Mouse (Mus musculus) heart, embryonic 10.5 days (tissue): ENCODE measurements around the gene Tmod2. TPM values are rescaled to one million over a fixed set of nuclear protein-coding genes. Genes with fewer than 3 reads are reported as not detected.
A peak's percentile ranks its signal among the peaks of the same experiment; 100 is the strongest.

Experiments used
- DNase-seq: peaks from one replicate; pipeline ENCODE4 v3.0.0-alpha.2; 2017; ENCODE audit warnings: low spot score
- H3K27ac ChIP-seq: fragments of 300-500 bp; sonication (generic); 2 replicates; pipeline ENCODE4 v1.5.1; 2016; ENCODE audit warnings: mild to moderate bottlenecking
- H3K27me3 ChIP-seq: fragments of 300-500 bp; sonication (generic); 2 replicates; pipeline ENCODE4 v1.6.1; 2016; ENCODE audit warnings: mild to moderate bottlenecking; ENCODE audit not compliant: poor library complexity, insufficient read depth, severe bottlenecking
- H3K36me3 ChIP-seq: fragments of 300-500 bp; sonication (generic); 2 replicates; pipeline ENCODE4 v1.6.1; 2016; ENCODE audit warnings: mild to moderate bottlenecking, moderate library complexity
- H3K4me1 ChIP-seq: fragments of 300-500 bp; sonication (generic); 2 replicates; pipeline ENCODE4 v1.6.1; 2016; ENCODE audit warnings: mild to moderate bottlenecking
- H3K4me3 ChIP-seq: fragments of 300-500 bp; sonication (generic); 2 replicates; pipeline ENCODE4 v1.5.1; 2016; ENCODE audit warnings: mild to moderate bottlenecking, moderate library complexity
- H3K9me3 ChIP-seq: fragments of 300-500 bp; sonication (generic); 2 replicates; pipeline ENCODE4 v1.6.1; 2016; ENCODE audit warnings: mild to moderate bottlenecking, moderate library complexity
- WGBS: fragments of 180-500 bp; shearing (Covaris S2); methylation state at CpG from one replicate; pipeline ENCODE4 v1.1.7; 2016; 5-methylcytosine and 5-hydroxymethylcytosine counted together
- polyA plus RNA-seq: library from polyadenylated mRNA; unstranded; fragments of >200 nt; fragmentation: Nextera tagmentation; extraction: Ambion mirVana; gene quantifications from 2 replicates; pipeline ENCODE4 v1.2.1, GENCODE M21; 2016

The Tmod2 gene
- polyA plus RNA-seq, 1 experiment from 2014 or later = 8.9 TPM

- Histone ChIP-seq H3K4me3 (no peak overlapping the region), H3K9me3 (no peaks in the 10 kb centered on the region), H3K4me1 (no peaks in the 10 kb centered on the region), H3K27me3 (no peaks in the 10 kb centered on the region), H3K27ac (no peak overlapping the region), H3K36me3 (peaks cover 14% of the 10 kb centered on the region)
- WGBS = 79% methylated on average over 5 of the region's 5 CpGs
- DNase-seq = no peak
Measured at GRCm38 (mm10) chr9:75529358-75529757, 81.8 kb downstream of the Tmod2 start.

GRCm38 (mm10) chr9:75528096-75528495, 83.0 kb downstream of the Tmod2 start:
- Histone ChIP-seq H3K27ac (no peak overlapping the region), H3K4me3 (no peak overlapping the region), H3K9me3 (no peaks in the 10 kb centered on the region), H3K4me1 (no peaks in the 10 kb centered on the region), H3K27me3 (no peaks in the 10 kb centered on the region), H3K36me3 (peaks cover 14% of the 10 kb centered on the region)
- DNase-seq = no peak
- WGBS = 96% methylated on average over 9 of the region's 9 CpGs

- 67% methylated on average over 13 of the region's 13 CpGs for WGBS
- peak; percentile 89 for DNase-seq
- Histone ChIP-seq H3K4me1 (no peaks in the 10 kb centered on the region), H3K9me3 (no peaks in the 10 kb centered on the region), H3K27me3 (no peaks in the 10 kb centered on the region), H3K27ac (peak overlapping the region; percentile 29; the same call in 1 of the 2 replicates), H3K4me3 (no peak overlapping the region), H3K36me3 (peaks cover 14% of the 10 kb centered on the region)
Measured at GRCm38 (mm10) chr9:75527368-75528059, 83.6 kb downstream of the Tmod2 start.

- WGBS = 89% methylated on average over 6 of the region's 6 CpGs
Measured at GRCm38 (mm10) chr9:75523646-75524045, 87.5 kb downstream of the Tmod2 start.

GRCm38 (mm10) chr9:75522217-75522616, 88.9 kb downstream of the Tmod2 start:
- H3K4me1 ChIP-seq = no peaks in the 10 kb centered on the region
- WGBS = 85% methylated on average over 2 of the region's 2 CpGs

More at GRCm38 (mm10) chr9:75523646-75524045, 87.5 kb downstream of the Tmod2 start:
- H3K4me1 ChIP-seq = no peaks in the 10 kb centered on the region
- H3K36me3 ChIP-seq = peaks cover 17% of the 10 kb centered on the region
- DNase-seq = no peak
- H3K9me3 ChIP-seq = no peaks in the 10 kb centered on the region
- no peaks in the 10 kb centered on the region for H3K27me3 ChIP-seq
- no peak overlapping the region for H3K4me3 ChIP-seq
- H3K27ac ChIP-seq = no peak overlapping the region

GRCm38 (mm10) chr9:75521788-75522187, 89.3 kb downstream of the Tmod2 start:
- H3K4me3 ChIP-seq = no peak overlapping the region
- peaks cover 18% of the 10 kb centered on the region; the same call in 1 of the 2 replicates for H3K36me3 ChIP-seq
- no peaks in the 10 kb centered on the region for H3K9me3 ChIP-seq
- no peaks in the 10 kb centered on the region for H3K4me1 ChIP-seq
- H3K27me3 ChIP-seq = no peaks in the 10 kb centered on the region
- H3K27ac ChIP-seq = no peak overlapping the region
- 55% methylated on average over 4 of the region's 4 CpGs for WGBS
- no peak for DNase-seq

More at GRCm38 (mm10) chr9:75522217-75522616, 88.9 kb downstream of the Tmod2 start:
- H3K27me3 ChIP-seq = no peaks in the 10 kb centered on the region
- DNase-seq = no peak
- H3K4me3 ChIP-seq = no peak overlapping the region
- no peak overlapping the region for H3K27ac ChIP-seq
- no peaks in the 10 kb centered on the region for H3K9me3 ChIP-seq
- peaks cover 18% of the 10 kb centered on the region; the same call in 1 of the 2 replicates for H3K36me3 ChIP-seq

- Histone ChIP-seq H3K9me3 (no peaks in the 10 kb centered on the region), H3K27me3 (no peaks in the 10 kb centered on the region), H3K4me1 (no peaks in the 10 kb centered on the region), H3K27ac (no peak overlapping the region), H3K36me3 (peaks cover 19% of the 10 kb centered on the region; the same call in 1 of the 2 replicates), H3K4me3 (no peak overlapping the region)
- no peak for DNase-seq
- WGBS = 87% methylated on average over 8 of the region's 8 CpGs
Measured at GRCm38 (mm10) chr9:75520940-75521339, 90.2 kb downstream of the Tmod2 start.

GRCm38 (mm10) chr9:75517751-75518150, 93.4 kb downstream of the Tmod2 start:
- Histone ChIP-seq H3K4me3 (no peak overlapping the region), H3K27ac (no peak overlapping the region), H3K4me1 (no peaks in the 10 kb centered on the region), H3K36me3 (peaks cover 44% of the 10 kb centered on the region), H3K27me3 (no peaks in the 10 kb centered on the region), H3K9me3 (no peaks in the 10 kb centered on the region)
- DNase-seq = no peak
- WGBS = 63% methylated on average over 3 of the region's 3 CpGs

Other genes with a start within 250 kb of the Tmod2 start
- gene Mapk6, start 201.3 kb downstream of the Tmod2 start, polyA plus RNA-seq = 71.2 and 87.1 TPM in 2 replicates
- 36.3 and 49.1 TPM in 2 replicates for gene Leo1, start 169.8 kb downstream of the Tmod2 start, polyA plus RNA-seq
- 73.4 and 90.5 TPM in 2 replicates for gene Tmod3, start 51.7 kb downstream of the Tmod2 start, polyA plus RNA-seq
- gene Lysmd2, start 14.4 kb upstream of the Tmod2 start, polyA plus RNA-seq = 14.3 and 14.9 TPM in 2 replicates
- 0.12 and 0.57 TPM in 2 replicates for gene Scg3, start 72.7 kb upstream of the Tmod2 start, polyA plus RNA-seq
- 13.7 and 17.6 TPM in 2 replicates for gene Bmp5, start 164.0 kb upstream of the Tmod2 start, polyA plus RNA-seq